Mouse (Mus musculus) bone marrow macrophage, adult 2 months (primary cell): ENCODE results near the gene Adamtsl1. TPM values are rescaled to one million over a fixed set of nuclear protein-coding genes. Genes with fewer than 3 reads are reported as not detected.

ENCODE experiments used
- H3K27ac ChIP-seq: 2 replicates; pipeline ENCODE4 v1.5.1; 2012; ENCODE audit warnings: low read depth, low read length; ENCODE audit not compliant: insufficient read depth
- H3K4me1 ChIP-seq: 2 replicates; pipeline ENCODE4 v1.6.1; 2012; ENCODE audit warnings: low read length; ENCODE audit not compliant: control insufficient read depth, insufficient read depth
- H3K4me3 ChIP-seq: 2 replicates; pipeline ENCODE4 v1.5.1; 2012; ENCODE audit warnings: mild to moderate bottlenecking, low read length, moderate library complexity; ENCODE audit not compliant: insufficient read depth
- CTCF ChIP-seq: IDR thresholded peaks from 2 replicates; pipeline ENCODE4 v1.5.1; 2012; ENCODE audit warnings: low read depth, mild to moderate bottlenecking, low read length, moderate library complexity
- POLR2A ChIP-seq: IDR thresholded peaks from 2 replicates; pipeline ENCODE4 v1.6.1; 2012; ENCODE audit warnings: mild to moderate bottlenecking, low read depth, low read length, borderline replicate concordance
- polyA plus RNA-seq: library from polyadenylated mRNA; stranded (reverse); fragments of >200 nt; gene quantifications from 2 replicates; pipeline ENCODE4 v1.2.4, GENCODE M21; 2012; ENCODE audit not compliant: missing spikeins, insufficient read depth, insufficient read length

The Adamtsl1 gene
- polyA plus RNA-seq, 1 experiment = not detected

GRCm38 (mm10) chr4:86349341-86349740, 835.4 kb downstream of the Adamtsl1 start:
- TF ChIP-seq POLR2A = no peak
- TF ChIP-seq CTCF = no peak
- Histone ChIP-seq H3K4me1 (no peaks in the 10 kb centered on the region), H3K4me3 (no peak overlapping the region), H3K27ac (no peak overlapping the region)

- H3K27ac ChIP-seq = no peak overlapping the region
- no peaks in the 10 kb centered on the region for H3K4me1 ChIP-seq
- TF ChIP-seq CTCF (no peak), POLR2A (no peak)
- H3K4me3 ChIP-seq = no peak overlapping the region
Measured at GRCm38 (mm10) chr4:86352121-86352520, 838.1 kb downstream of the Adamtsl1 start.

GRCm38 (mm10) chr4:86353550-86353949, 839.6 kb downstream of the Adamtsl1 start:
- H3K4me3 ChIP-seq = no peak overlapping the region
- TF ChIP-seq CTCF = no peak
- no peak for TF ChIP-seq POLR2A
- H3K4me1 ChIP-seq = no peaks in the 10 kb centered on the region
- H3K27ac ChIP-seq = no peak overlapping the region

GRCm38 (mm10) chr4:86359398-86359797, 845.4 kb downstream of the Adamtsl1 start:
- Histone ChIP-seq H3K4me1 (no peaks in the 10 kb centered on the region), H3K4me3 (no peak overlapping the region), H3K27ac (no peak overlapping the region)
- TF ChIP-seq CTCF (no peak), POLR2A (no peak)

- Histone ChIP-seq H3K27ac (no peak overlapping the region), H3K4me1 (no peaks in the 10 kb centered on the region), H3K4me3 (no peak overlapping the region)
- no peak for TF ChIP-seq POLR2A
- TF ChIP-seq CTCF = no peak
Measured at GRCm38 (mm10) chr4:86369055-86369454, 855.1 kb downstream of the Adamtsl1 start.

- no peak overlapping the region for H3K4me3 ChIP-seq
- TF ChIP-seq POLR2A (no peak), CTCF (no peak)
- H3K4me1 ChIP-seq = no peaks in the 10 kb centered on the region
- no peak overlapping the region for H3K27ac ChIP-seq
Measured at GRCm38 (mm10) chr4:86373166-86373565, 859.2 kb downstream of the Adamtsl1 start.

GRCm38 (mm10) chr4:86383124-86383523, 869.2 kb downstream of the Adamtsl1 start:
- Histone ChIP-seq H3K4me1 (no peaks in the 10 kb centered on the region), H3K27ac (no peak overlapping the region), H3K4me3 (no peak overlapping the region)
- no peak for TF ChIP-seq CTCF
- no peak for TF ChIP-seq POLR2A

GRCm38 (mm10) chr4:86385121-86385520, 871.1 kb downstream of the Adamtsl1 start:
- H3K4me3 ChIP-seq = no peak overlapping the region
- no peak for TF ChIP-seq CTCF
- no peak overlapping the region for H3K27ac ChIP-seq
- no peaks in the 10 kb centered on the region for H3K4me1 ChIP-seq

GRCm38 (mm10) chr4:86388430-86388829, 874.5 kb downstream of the Adamtsl1 start:
- no peak overlapping the region for H3K27ac ChIP-seq
- no peak overlapping the region for H3K4me3 ChIP-seq
- TF ChIP-seq POLR2A = no peak
- no peak for TF ChIP-seq CTCF
- H3K4me1 ChIP-seq = no peaks in the 10 kb centered on the region

GRCm38 (mm10) chr4:86391176-86391575, 877.2 kb downstream of the Adamtsl1 start:
- Histone ChIP-seq H3K4me1 (no peaks in the 10 kb centered on the region), H3K27ac (no peak overlapping the region), H3K4me3 (no peak overlapping the region)
- no peak for TF ChIP-seq POLR2A
- no peak for TF ChIP-seq CTCF

GRCm38 (mm10) chr4:86395636-86396035, 881.7 kb downstream of the Adamtsl1 start:
- Histone ChIP-seq H3K27ac (no peak overlapping the region), H3K4me1 (no peaks in the 10 kb centered on the region), H3K4me3 (no peak overlapping the region)
- TF ChIP-seq CTCF (no peak), POLR2A (no peak)
